Mouse (Mus musculus): Measurements from ENCODE around the gene Tnik. TPM values are rescaled to one million over a fixed set of nuclear protein-coding genes. Genes with fewer than 3 reads are reported as not detected.

Tnik gene
- total RNA-seq, 1 experiment from 2014 or later, result 25.3 TPM

DNA sequence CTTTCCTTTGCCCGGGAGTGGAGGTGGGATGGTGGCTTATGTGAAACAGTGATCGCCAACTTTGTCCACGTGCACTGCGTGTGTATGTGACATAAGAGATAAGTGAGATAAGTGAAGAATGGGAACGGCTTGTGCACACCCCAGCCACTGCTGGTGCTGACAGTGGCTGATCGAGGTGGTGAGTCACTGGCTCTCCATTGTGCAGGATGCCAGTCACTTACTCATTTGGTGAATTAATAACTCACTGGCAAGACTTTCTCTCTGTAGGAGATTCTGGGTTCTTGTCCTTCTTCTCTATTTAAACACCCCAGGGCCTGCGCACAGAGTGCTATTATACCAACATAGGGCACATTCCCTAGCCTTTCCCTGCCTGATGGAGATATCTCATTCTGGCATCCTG, 458.8 kb downstream of the Tnik start:
- DNase-seq, result no peak

DNA sequence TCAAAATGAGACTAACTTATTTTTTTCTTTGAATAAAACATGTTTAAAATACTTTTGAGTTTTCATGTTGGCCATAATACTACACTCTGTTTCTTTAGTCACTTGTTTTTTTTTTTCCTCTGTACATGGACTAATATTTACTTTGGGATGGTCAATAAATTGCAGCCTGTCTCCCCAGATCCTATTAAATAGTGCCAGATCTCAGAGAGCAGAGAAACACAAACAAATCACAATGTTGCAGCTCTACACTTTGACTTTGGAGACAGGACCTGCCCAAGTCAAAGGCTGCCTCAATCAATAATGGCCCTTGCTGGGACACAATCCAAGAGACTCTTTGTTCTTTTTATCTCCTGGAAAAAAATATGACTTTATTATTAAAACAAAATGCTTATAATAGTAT, 459.5 kb downstream of the Tnik start:
- DNase-seq, result no peak

DNA sequence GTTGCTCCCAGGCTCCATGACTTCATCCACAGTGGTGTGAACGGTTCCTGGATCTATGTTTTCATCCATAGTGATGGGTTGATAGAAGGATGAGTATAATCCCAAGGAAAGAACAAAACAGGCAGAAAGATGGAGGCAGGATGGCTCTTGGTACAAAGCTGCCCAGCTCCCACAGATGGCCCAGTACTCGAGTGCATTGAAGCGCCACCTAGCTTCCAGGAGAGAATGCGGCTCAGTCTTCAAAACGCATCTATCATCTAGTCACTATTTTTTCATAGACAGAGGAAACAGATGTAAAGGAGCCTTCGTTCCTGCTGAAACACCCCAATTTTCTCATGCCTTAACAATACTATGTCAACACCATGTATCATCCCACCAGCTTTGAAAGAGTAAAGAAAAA, 460.5 kb downstream of the Tnik start:
- DNase-seq, result no peak

DNA sequence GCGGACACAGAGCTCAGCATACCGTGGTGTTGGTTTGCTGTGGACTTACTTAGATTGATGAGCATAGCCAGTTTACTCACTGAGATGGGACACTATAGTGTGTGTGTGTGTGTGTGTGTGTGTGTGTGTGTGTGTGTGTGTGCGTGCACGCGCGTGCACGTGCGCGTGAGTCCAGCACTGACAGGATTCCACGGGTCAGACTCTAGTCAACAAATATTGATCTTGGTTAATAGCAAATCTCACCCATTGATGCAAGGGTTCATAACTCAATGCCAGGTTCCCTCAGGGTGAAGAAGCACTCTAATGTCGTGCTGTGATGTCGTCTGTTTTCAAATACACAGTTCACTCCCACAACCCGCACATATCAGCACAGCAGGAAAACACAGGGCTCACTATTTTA, 462.2 kb downstream of the Tnik start:
- no peak for DNase-seq

Small RNA genes lying within 50 kb of the gene (microRNA-seq; reads per million reads assigned to microRNA genes)
- gene Mir466q, result 0 reads per million in 2 experiments
